22 mouse cellular contexts compared by ENCODE assay signal in genomic region chr3:103780777-103781176, GRCm38 (mm10). TPM values are rescaled to one million over a fixed set of nuclear protein-coding genes. Genes with fewer than 3 reads are reported as not detected.
"Had no signal": no experiment of that assay in that cellular context is flagged by ENCODE, and none has a peak within 500 bp of the region (broad histone marks: within the 10 kb centered on the region; RNA-seq: fewer than 3 reads in every experiment).

No protein-coding gene starts in this region.

- ATAC-seq: intestine, embryonic 15.5 days; midbrain, embryonic 16.5 days had no signal

- H3K27me3 ChIP-seq: intestine, embryonic 15.5 days; liver, embryonic 15.5 days; megakaryocyte, embryonic 14.5 days; midbrain, embryonic 12.5 days had no signal

- DNase-seq: kidney, adult 18-20 months; kidney, postnatal 10 days; kidney, postnatal 4 days; lung, adult 2 months; lung, postnatal 14 days; right cerebral cortex, postnatal 14 days had no signal

- H3K4me1 ChIP-seq: limb, embryonic 10.5 days had no signal

- H3K4me3 ChIP-seq: intestine, embryonic 15.5 days; limb, embryonic 10.5 days; liver, embryonic 15.5 days; midbrain, embryonic 12.5 days had no signal

- H3K27ac ChIP-seq: intestine, embryonic 15.5 days; limb, embryonic 10.5 days; liver, embryonic 15.5 days; macrophage; midbrain, embryonic 12.5 days; stomach, postnatal 0 days had no signal

RNA-seq across cellular contexts. Expression of gene Gm43064, which starts 28.6 kb away (rescaled TPM):
- polyA plus RNA-seq: intestine, embryonic 15.5 days; lung, adult 2 months; macrophage; midbrain, embryonic 12.5 days had no signal

RNA-seq across cellular contexts. Expression of gene Gm10964, which starts 41.6 kb away (rescaled TPM):
- total RNA-seq: layer of hippocampus, adult 8-10 months; layer of hippocampus, postnatal 25 days; left cerebral cortex, postnatal 14 days had no signal
- polyA plus RNA-seq: intestine, embryonic 15.5 days; kidney, embryonic 14.5 days; limb, embryonic 10.5 days; limb, embryonic 14.5 days; liver, embryonic 11.5 days; liver, embryonic 15.5 days; lung, adult 2 months; macrophage; midbrain, embryonic 12.5 days; midbrain, embryonic 16.5 days; neural tube, embryonic 14.5 days; stomach, postnatal 0 days; urinary bladder, adult 2 months had no signal
